Mouse (Mus musculus) large intestine, adult 2 months (tissue): ENCODE data around the gene Irf3. TPM values are rescaled to one million over a fixed set of nuclear protein-coding genes. Genes with fewer than 3 reads are reported as not detected.
A peak's percentile ranks its signal among the peaks of the same experiment; 100 is the strongest.

Experiments
- DNase-seq: peaks from one replicate; pipeline ENCODE4 v3.0.0-alpha.2; 2012; ENCODE audit warnings: low read depth, low spot score
- WGBS: fragments of 180-500 bp; shearing (Covaris S2); methylation state at CpG from one replicate; pipeline ENCODE4 v1.1.7; 2018; 5-methylcytosine and 5-hydroxymethylcytosine counted together
- polyA plus RNA-seq: library from polyadenylated mRNA; depleted of rRNA; stranded (reverse); fragments of >200 nt; gene quantifications from 2 replicates; pipeline ENCODE4 v1.2.3, GENCODE M21; 2012; rRNA removed

Gene Irf3
- 107 and 110 TPM in 2 replicates for polyA plus RNA-seq

DNA sequence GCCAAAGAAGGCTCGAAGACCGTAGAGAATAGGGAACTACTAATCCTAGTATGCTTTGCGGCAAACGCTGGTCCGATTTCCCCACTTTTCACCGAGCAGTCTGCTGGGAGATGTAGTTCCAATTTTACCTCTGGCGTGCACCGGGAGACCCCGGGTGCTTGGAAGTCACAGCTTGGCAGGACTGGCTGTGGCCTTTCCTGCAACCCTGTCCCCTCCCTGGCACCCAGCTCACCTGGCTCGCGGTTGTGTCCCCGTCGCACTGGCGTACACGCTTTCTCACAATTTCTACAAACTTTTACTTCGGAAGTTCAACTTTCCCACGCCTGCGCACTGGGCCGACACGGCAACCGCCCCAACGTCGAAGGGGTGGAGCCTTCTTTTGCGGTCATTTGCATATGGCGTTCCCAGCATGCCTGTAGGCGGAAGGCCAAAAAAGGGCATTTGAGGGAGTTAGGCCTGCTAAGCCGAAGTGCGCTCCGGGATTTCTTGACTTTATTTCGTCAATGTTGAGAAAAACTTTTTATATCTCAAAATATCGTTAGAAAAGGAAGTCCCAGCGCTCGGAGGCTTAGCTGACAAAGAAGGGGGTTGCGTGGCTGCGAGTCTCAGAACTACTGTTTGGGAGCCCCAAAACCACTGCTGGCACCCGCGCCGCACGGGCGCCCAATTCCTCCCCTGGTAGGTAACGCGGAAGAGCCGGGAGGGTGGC is at the start of gene Irf3:
Irf3 (plus strand) TSS at position 418 of the 709 bp plus-strand sequence.
- under 1% methylated on average over 43 of the region's 43 CpGs for WGBS

DNA sequence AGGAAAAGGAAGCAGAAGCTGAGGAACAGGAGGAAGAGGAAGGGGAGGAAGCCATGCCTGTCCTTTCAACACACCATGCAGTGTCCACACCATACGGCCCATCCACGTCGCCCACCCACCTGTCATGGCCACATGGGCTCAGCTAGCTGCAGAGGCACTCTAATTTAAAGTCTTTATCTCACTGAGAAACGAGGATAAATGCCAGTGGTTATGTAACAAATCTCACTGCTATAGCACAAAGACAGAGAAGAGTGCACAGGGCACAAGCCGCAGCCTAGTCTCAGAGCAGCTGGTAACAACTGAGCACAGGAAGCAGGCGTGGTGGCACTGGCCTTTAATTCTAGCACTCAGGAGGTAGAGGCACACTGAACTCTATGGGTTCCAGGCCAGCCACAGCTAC is 47.5 kb upstream of the Irf3 start:
- DNase-seq = no peak
- WGBS = 59% methylated on average over 6 of the region's 6 CpGs

More for the DNA sequence above, at the start of gene Irf3:
- DNase-seq = peak; percentile 94

DNA sequence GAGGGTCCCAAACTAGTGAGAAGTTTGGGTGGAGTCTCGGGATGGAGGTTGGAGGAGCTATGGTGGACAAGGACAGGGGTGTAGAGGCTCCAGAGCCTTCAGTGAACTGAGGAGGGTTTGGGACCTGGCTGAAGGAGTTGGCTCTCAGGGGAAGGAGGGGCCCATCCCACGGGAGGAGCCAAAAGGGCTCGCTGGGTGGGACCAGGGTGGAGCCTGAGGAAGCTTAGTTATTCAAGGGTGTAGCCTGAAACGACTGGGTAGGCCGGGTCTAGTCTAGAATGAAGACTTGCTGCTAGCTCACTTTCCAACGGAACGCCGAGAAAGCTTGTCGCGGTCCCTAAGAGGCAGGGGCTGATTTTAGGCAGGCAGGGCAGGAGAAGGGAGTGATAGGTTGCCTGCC is 45.5 kb upstream of the Irf3 start:
- peak; percentile 75 for DNase-seq
- under 1% methylated on average over 10 of the region's 10 CpGs for WGBS

DNA sequence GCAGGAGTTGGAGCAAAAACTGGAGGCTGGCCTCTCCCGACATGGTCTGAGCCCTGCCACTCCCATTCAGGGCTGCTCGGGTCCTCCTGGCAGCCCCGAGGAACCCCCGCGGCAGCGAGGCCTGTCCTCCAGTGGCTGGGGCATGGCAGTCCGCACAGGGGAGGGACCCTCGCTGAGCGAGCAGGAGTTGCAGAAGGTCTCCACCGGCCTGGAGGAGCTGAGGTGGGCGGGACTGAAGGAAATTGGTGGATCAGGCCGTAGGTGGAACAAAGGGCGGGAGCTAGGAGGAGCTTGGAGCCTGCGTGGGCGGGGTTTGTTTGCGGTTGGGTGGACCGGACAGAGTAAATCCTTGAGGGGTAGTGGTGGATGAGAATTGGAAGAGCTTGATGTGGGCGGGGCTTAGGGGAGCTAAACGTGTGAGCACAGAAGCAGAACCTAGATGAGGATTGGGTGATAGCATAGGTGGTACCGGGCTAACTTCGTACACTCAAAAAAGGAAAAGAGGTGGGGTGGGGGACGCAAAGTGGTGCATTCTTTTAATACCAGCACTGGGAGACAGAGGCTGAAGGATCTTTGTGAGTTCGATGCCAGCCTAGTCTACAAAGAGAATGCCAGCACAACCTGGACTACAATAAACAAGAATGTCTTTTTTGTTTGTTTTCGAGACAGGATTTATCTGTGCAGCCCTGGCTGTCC is 44.7 kb upstream of the Irf3 start:
- peak; percentile 93 for DNase-seq
- 6% methylated on average over 24 of the region's 24 CpGs for WGBS

DNA sequence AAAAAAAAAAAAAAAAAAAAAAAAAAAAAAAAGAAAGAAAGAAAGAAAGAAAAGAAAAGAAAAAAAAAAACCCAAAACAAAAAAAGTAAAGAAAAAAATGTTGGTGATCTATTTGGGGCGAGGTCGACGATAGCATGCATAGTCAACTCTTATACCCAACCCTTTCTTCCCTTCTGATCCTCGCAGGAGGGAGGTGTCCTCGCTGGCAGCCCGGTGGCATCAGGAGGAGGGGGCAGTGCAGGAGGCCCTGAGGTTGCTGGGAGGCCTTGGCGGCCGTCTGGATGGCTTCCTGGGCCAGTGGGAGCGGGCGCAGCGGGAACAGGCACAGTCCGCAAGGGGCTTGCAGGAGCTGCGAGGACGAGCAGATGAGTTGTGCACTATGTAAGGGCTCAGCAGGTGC is 43.9 kb upstream of the Irf3 start:
- no peak for DNase-seq
- 77% methylated on average over 14 of the region's 14 CpGs for WGBS

DNA sequence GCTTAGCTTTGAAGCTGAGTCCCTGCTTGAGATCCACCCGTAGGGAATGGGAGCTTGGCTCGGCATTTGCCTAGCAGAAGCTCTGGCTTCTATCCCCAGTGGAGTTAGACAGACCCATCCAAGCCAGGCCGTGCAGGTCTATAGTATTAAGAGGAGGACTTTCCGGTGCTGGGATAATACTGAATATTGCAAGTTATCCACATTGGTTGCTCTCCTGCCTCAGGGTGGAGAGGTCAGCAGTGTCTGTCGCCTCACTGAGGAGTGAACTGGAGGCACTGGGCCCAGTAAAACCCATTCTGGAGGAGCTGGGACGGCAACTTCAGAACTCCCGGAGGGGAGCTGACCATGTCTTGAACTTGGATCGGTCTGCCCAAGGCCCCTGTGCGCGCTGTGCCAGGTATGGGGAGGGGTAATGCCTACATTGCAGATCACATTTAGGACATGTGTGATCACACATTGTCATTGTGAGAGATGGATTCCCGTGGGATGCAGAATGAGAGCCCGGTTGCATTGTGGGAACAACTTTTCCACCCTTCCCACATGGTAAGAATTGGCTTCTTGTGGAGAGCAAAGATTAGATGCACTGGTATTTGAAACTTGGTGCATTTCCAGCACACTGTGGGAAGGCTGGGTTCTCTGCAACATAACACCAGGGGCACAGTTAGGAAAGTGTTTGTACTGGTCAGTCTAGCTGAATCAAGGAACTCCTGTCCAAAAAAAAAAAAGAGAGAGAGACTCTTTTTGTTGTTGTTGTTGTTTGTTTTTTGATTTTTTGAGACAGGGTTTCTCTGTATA is 43.2 kb upstream of the Irf3 start:
- 86% methylated on average over 12 of the region's 12 CpGs for WGBS
- DNase-seq = no peak

DNA sequence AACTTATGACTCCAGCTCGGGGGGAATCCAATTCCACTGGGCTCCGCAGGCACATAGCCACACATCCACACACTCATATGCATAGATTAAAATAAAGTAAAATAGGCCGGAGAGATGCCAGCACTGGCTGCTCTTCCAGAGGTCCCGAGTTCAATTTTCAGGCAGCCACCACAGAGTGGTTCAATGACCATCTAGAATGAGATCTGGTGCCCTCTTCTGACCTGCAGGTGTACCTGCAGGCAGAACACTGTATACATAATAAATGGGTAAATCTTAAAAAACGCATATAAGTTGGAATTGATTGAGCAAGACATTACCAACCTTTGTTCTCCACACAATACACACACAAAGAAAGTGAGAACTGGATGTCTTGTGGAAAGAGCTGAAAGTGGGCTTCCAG is 41.8 kb upstream of the Irf3 start:
- WGBS = 43% methylated on average over 5 of the region's 5 CpGs
- DNase-seq = no peak

DNA sequence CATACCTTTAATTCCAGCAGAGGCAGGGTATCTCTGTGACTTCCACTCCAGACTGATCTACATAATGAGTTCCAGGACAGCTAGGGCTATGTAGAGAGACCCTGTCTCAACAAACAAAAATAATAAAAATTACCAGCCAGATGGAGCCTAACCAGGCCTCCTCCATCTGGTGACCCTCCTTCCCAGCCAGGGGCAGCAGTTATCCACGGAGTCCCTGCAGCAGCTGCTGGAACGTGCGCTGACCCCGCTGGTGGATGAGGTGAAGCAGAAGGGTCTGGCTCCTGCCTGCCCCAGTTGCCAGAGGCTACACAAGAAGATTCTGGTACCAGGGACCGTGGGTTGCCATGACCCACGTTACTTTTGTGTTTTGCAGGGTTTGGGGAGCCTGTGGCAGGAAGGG is 41.2 kb upstream of the Irf3 start:
- 86% methylated on average over 6 of the region's 6 CpGs for WGBS
- no peak for DNase-seq

DNA sequence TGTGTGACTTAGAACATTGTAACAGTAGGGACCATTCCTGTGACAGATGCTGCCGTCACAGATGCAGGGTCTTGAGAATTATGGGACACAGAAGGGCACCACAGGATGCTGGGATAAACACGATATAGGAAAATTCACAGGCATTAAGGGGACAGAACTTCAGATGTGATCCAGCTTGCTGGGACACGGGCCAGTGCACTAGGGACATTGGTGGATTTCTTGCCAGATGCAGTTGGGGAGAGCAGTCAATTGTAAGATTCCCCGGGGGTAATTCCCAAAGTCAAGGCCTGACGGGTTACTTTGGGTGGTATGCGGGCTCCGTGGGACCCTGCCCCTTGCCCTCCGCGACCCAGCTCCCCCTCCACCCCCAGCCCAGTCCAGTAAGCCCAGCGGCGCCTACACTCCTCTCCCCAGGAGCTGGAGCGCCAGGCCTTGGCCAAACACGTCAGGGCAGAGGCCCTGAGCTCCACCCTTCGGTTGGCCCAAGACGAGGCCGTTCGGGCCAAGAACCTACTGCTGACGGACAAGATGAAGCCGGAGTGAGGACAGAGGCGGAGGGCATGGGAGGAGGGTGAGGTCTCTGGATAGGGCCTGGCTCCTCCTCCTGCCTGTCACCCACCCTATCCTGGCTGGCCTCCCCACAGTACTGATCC is 40.1 kb upstream of the Irf3 start:
- no peak for DNase-seq

DNA sequence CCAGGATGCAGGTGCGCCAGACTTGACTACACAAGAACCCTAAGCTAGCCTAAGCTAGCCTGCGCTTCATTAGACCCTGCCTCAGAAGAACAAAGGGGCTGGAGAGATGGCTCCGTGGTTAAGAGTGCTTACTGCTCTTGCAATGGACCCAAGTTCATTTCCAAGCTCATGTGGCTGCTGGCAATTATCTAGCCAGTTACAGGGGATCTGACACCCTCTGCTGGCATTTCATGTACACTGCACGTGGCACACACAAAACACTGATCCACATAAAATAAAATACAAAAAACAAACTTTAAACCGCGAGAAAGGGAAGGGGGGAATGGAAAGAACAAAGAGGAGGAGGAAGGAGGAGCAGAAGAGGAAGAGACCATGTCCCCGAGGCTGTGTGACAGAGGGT is 39.2 kb upstream of the Irf3 start:
- 37% methylated on average over 7 of the region's 7 CpGs for WGBS
- DNase-seq = no peak

More for the DNA sequence above, 40.1 kb upstream of the Irf3 start:
- WGBS = 75% methylated on average over 20 of the region's 20 CpGs

DNA sequence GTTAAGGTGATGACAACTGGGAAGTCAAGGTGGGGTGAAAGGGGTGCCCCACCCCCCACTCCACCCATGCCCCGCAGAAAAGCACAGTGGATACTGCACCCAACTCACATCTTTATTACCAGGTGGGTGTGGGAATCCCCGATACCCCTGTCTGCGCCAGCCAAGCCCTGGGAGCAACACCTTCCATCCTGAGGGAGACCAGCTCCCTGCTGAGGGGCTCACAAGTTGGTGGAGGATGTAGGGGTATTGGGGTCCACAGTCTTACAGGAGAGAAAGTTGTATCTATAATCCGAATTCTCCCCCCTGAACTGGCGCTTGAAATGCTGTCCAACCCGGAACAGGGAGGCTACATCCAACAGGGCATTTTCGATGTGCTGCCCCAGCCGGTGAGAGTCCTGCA is 38.2 kb upstream of the Irf3 start:
- WGBS = 76% methylated on average over 8 of the region's 8 CpGs
- no peak for DNase-seq

DNA sequence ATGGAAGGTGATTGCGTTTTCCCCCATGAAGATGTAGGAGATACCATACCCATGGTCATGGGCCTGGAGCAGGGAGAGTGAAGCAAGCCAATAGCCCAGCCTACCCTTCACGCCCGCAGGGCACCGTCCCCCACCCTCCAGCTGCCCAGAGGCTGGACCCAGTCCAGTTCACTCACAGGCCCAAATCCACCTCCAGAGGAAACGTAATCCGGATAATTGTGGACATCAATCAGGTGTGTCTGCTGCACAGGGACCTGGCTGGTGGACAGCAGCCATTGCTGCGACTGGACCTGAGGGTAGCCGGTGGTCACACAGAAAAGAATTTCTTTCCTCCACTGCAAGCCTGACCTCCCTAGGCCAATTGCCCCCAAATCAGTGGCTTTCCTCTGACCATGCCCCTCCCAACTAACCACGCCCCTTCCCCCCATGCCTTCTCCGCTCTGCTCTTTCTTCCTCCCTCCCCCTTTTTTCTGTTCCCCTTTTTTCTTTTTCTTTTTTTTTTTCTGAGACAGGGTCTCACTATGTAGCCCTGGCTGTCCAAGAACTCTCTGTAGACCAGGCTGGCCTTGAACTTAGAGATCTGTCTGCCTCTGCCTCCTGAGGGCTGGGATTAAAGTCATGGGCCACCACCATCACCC is 37.5 kb upstream of the Irf3 start:
- 72% methylated on average over 10 of the region's 10 CpGs for WGBS

DNA sequence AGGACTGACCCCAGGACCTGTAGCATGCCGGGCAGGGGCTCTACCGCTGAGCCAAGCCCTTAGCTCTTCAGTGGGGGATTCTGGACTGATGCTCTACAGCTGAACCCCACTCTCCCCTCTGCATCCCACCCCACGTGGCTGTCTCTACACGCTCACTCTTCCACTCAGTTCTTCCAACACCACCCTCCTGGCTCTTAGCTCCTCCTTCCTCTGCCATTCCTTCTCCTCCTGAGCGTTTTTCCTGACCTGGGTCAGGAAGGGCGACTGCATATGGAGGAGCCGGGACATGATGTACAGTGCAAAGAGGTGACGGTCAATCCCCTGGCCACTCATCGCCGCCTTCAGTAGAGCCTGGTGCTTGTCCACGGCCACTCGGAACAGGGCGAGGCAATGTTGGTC is 36.9 kb upstream of the Irf3 start:
- WGBS = 86% methylated on average over 13 of the region's 13 CpGs
- no peak for DNase-seq

More for the DNA sequence above, 37.5 kb upstream of the Irf3 start:
- no peak for DNase-seq

DNA sequence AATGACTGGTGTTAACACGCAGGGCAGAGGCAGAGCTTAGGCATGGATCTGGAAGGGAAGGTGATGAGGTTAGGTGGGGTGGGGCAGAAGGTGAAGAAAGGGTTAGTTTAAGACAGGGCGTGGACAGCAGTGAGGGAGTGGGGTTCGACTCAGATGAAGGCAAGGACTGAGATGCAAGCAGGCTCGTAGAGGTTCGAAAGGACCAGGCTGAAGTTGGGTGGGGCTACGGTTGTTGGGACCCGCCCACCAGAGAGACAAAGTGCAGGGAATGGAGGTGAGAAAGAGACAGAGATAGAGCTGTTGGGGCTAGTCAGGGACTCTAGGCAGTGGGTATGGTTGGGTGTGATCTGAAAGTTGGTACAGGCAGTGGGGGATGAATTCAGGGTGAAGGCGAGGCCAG is 35.1 kb upstream of the Irf3 start:
- 30% methylated on average over 8 of the region's 8 CpGs for WGBS
- no peak for DNase-seq

DNA sequence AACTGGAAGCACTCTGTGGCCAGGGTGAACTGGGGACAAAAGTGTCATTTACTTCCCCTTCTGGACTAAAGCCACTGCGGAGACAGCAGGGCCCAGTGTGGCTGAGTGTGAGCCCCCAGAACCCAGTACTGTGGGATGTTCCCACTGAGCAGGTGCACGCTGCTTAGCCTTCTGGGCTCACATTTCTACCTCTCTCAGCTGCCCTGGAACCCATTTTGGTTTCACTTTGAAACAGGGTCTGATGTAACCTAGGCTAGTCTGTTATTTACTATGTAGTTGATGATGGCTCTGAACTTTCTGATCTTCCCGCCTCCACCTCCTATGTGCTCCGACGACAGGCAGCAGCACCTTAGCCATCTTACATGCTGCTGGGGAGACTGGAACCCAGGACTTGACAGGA is 34.6 kb upstream of the Irf3 start:
- no peak for DNase-seq
- 73% methylated on average over 5 of the region's 5 CpGs for WGBS

DNA sequence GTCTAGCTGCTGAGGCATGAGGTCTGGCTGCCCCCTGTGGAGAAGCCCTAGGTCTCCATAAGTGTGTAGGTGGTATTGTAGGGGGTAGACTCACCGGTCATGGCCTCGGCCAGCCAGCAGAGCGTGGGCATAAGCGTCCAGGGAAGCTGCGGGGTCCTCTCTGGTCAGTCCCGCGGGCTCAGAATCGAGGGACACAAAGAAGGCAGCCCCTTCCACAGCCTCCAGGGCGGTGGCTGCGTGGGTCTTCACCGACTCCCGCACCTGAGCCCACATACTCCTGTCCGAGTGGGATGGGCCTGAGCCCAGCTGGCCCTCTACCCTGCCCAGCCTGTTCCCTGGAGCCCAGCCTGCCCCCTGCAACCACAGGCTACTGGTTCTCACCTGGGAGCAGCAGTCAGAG is 32.5 kb upstream of the Irf3 start:
- DNase-seq = no peak
- 94% methylated on average over 13 of the region's 13 CpGs for WGBS

DNA sequence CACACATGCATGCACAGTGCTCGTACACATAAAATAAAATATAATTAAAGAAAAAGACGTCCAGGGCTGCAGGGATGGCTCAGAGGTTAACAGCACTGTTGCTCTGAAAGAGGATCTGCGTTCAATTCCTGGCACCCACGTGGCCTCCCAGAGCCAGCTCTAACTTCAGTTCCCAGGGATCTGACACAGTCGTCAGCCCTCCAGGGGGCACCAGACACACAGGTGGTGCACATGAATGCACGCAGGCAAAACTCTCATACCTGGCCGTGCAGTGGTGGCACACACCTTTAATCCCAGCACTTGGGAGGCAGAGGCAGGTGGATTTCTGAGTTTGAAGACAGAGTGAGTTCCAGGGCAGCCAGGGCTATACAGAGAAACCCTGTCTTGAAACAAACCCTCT is 31.5 kb upstream of the Irf3 start:
- WGBS = 38% methylated on average over 7 of the region's 7 CpGs
- DNase-seq = no peak

DNA sequence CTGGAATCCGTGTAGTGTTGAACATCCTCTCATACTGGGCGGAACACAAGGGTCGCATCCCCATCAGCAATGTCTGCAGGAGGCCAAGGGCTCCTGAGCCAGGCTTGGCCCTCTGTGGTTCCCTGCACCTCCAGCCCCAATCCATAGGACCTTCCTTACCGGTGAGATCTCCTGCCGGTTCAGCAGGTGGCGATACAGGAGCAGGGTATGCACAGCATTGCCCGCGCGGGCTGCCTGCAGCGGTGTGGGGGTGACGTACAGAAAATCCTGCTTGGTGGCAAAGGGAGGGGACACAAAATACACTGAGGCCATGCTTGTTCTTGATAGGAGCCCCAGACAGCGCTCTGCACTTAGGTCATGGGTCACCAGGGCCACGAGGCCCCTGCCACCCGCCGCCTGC is 30.8 kb upstream of the Irf3 start:
- DNase-seq = no peak
- 63% methylated on average over 15 of the region's 15 CpGs for WGBS

DNA sequence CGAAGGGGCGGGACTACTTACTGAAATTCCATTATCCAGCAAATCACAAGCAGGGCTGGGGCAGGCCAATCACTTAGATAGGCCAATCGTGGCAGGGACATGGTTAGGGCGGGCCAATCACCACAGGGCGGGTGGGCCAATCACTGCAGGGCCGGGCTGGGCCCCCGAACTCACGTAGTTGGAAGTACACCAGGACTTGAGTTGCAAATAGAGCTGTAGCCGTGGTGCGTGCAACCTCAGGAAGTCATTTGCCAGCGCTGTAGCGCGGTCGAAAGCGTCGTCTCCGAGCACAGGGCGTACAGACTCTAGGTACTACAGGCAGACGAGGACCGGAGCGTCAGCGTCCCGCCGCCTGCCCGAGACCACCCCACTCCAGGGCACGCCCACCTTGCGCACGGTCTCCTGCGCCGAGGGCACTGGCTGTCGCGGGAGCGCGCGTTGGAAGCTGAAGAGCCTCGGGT is 27.2 kb upstream of the Irf3 start:
- WGBS = under 1% methylated on average over 36 of the region's 36 CpGs
- DNase-seq = no peak

DNA sequence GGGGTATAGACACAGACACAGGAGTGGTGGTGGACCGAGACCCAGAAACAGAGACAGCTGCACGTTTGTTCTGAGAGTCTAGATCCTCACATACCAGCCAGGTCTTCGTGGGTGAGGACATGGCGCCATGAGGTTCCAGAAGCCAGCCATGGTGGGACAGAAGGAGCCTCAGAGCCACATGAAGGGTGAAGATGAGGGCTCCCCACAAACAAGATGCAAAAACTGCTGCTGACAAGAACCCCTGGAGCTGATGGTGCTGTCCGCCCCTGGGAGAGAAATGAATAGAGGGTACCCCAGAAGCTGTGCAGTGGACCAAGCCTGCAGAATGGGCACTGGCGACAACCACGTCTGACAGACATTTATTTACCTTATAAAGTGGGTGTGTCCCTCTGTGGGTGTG is 26.3 kb upstream of the Irf3 start:
- no peak for DNase-seq

More for the DNA sequence above, 26.3 kb upstream of the Irf3 start:
- WGBS = 51% methylated on average over 7 of the region's 7 CpGs
